Mouse (Mus musculus) liver, embryonic 14.5 days (tissue): ENCODE measurements around the gene Bcl2. TPM values are rescaled to one million over a fixed set of nuclear protein-coding genes. Genes with fewer than 3 reads are reported as not detected.
A peak's percentile ranks its signal among the peaks of the same experiment; 100 is the strongest.

ENCODE experiments used
- ATAC-seq: fragments of 200-750 bp; cut with Nextera tagmentation; 2 replicates; pipeline ENCODE4 v1.8.0; 2017; ENCODE audit warnings: moderate number of reproducible peaks, mild to moderate bottlenecking, moderate library complexity; ENCODE audit not compliant: insufficient read depth
- DNase-seq, 3 experiments: peaks; one replicate each; pipeline ENCODE4 v3.0.0-alpha.2; 2012 to 2013; ENCODE audit warnings: low read depth in 3 of 3, low spot score in 3 of 3
- H3K27ac ChIP-seq: fragments of 300-500 bp; sonication (generic); 2 replicates; pipeline ENCODE4 v1.5.1; 2014; ENCODE audit warnings: moderate library complexity, mild to moderate bottlenecking, control low read depth, inconsistent platforms
- H3K27me3 ChIP-seq: fragments of 300-500 bp; sonication (generic); 2 replicates; pipeline ENCODE4 v1.6.1; 2014; ENCODE audit warnings: mild to moderate bottlenecking, low read length, moderate library complexity; ENCODE audit not compliant: control insufficient read depth, insufficient read depth
- H3K36me3 ChIP-seq: fragments of 300-500 bp; sonication (generic); replicated peaks from 2 replicates; pipeline ENCODE4 v1.6.1; 2014; ENCODE audit warnings: low read depth; ENCODE audit not compliant: control insufficient read depth, insufficient read depth
- H3K4me1 ChIP-seq, 2 experiments: fragments of 200-500 bp in 1 of 2; fragments of 300-500 bp in 1 of 2; sonication (generic) in 1 of 2; replicated peaks; 2 replicates each; pipeline ENCODE4 v1.6.1; 2012 to 2014; ENCODE audit warnings: antibody characterized with exemption in 1 of 2, inconsistent platforms in 1 of 2, low read length in 1 of 2; ENCODE audit not compliant: control insufficient read depth in 2 of 2, insufficient read depth in 2 of 2
- H3K4me2 ChIP-seq: fragments of 300-500 bp; sonication (generic); 2 replicates; pipeline ENCODE4 v1.6.1; 2014; ENCODE audit warnings: low read depth, mild to moderate bottlenecking, control low read depth, moderate library complexity
- H3K4me3 ChIP-seq, 2 experiments: fragments of 200-500 bp in 1 of 2; fragments of 300-500 bp in 1 of 2; sonication (generic) in 1 of 2; 2 replicates each; pipeline ENCODE4 v1.5.1; 2012 to 2014; ENCODE audit warnings: low read depth in 2 of 2, low read length in 2 of 2, mild to moderate bottlenecking in 2 of 2, control low read depth in 1 of 2, inconsistent platforms in 1 of 2, moderate library complexity in 1 of 2; ENCODE audit not compliant: insufficient read depth in 1 of 2
- H3K9ac ChIP-seq: fragments of 300-500 bp; sonication (generic); replicated peaks from 2 replicates; pipeline ENCODE4 v1.6.1; 2014; ENCODE audit warnings: mild to moderate bottlenecking, control low read depth, moderate library complexity
- H3K9me3 ChIP-seq: fragments of 300-500 bp; sonication (generic); 2 replicates; pipeline ENCODE4 v1.6.1; 2016; ENCODE audit warnings: low read length, mixed read lengths; ENCODE audit not compliant: control insufficient read depth
- CTCF ChIP-seq: IDR thresholded peaks from 2 replicates; pipeline ENCODE4 v1.5.1; 2016; ENCODE audit warnings: antibody characterized with exemption, low read depth, control low read depth
- EP300 ChIP-seq: IDR thresholded peaks from 2 replicates; pipeline ENCODE4 v1.6.1; 2016; ENCODE audit warnings: antibody characterized with exemption, low read depth
- WGBS: fragments of 180-500 bp; shearing (Covaris S2); extraction: QIAGEN DNeasy Blood & Tissue Kit; methylation state at CpG from one replicate; pipeline ENCODE4 v1.1.7; 2014; ENCODE audit not compliant: insufficient replicate concordance; 5-methylcytosine and 5-hydroxymethylcytosine counted together
- polyA plus RNA-seq, 2 experiments: library from polyadenylated mRNA; depleted of rRNA in 1 of 2; stranded (reverse) in 1 of 2; unstranded in 1 of 2; fragments of >200 nt; fragmentation: Nextera tagmentation in 1 of 2; extraction: Ambion mirVana in 1 of 2; gene quantifications; 2 replicates each; pipeline versions ENCODE4 v1.2.1 to v1.2.3; 2012 to 2014

Gene Bcl2
- polyA plus RNA-seq, 2 experiments, result 0.38 to 0.43 TPM

GRCm38 (mm10) chr1:106666140-106667088, 47.7 kb downstream of the Bcl2 start:
- H3K4me1 ChIP-seq, result peaks cover 0 to 2% of the 10 kb centered on the region in 2 experiments; a peak in 3 of 4 replicates
- 34% methylated on average over 8 of the region's 8 CpGs for WGBS
- H3K4me2 ChIP-seq, result no peak overlapping the region
- H3K27ac ChIP-seq, result no peak overlapping the region
- no peaks in the 10 kb centered on the region for H3K9me3 ChIP-seq
- H3K27me3 ChIP-seq, result no peaks in the 10 kb centered on the region
- ATAC-seq, result no peak; the same call in 1 of the 2 replicates
- no peak for DNase-seq
- no peak overlapping the region for H3K4me3 ChIP-seq
- H3K36me3 ChIP-seq, result no peaks in the 10 kb centered on the region
- H3K9ac ChIP-seq, result no peak overlapping the region
- TF ChIP-seq EP300, result no peak
- TF ChIP-seq CTCF, result no peak

- DNase-seq (no peak), ATAC-seq (no peak)
- Histone ChIP-seq H3K27ac (no peak overlapping the region), H3K27me3 (no peaks in the 10 kb centered on the region), H3K36me3 (no peaks in the 10 kb centered on the region), H3K4me1 (peaks cover 0 to 2% of the 10 kb centered on the region in 2 experiments; a peak in 3 of 4 replicates), H3K4me3 (no peak overlapping the region), H3K9ac (no peak overlapping the region), H3K9me3 (no peaks in the 10 kb centered on the region), H3K4me2 (no peak overlapping the region)
- TF ChIP-seq EP300, result no peak
- no peak for TF ChIP-seq CTCF
- WGBS, result 62% methylated on average over 1 of the region's 1 CpGs
Observed at GRCm38 (mm10) chr1:106664978-106665377, 49.1 kb downstream of the Bcl2 start.

- no peak overlapping the region for H3K4me3 ChIP-seq
- no peak overlapping the region for H3K27ac ChIP-seq
- H3K9me3 ChIP-seq, result no peaks in the 10 kb centered on the region
- H3K4me1 ChIP-seq, result peaks cover 0 to 4% of the 10 kb centered on the region in 2 experiments; a peak in 3 of 4 replicates
- no peaks in the 10 kb centered on the region for H3K36me3 ChIP-seq
- DNase-seq (no peak), ATAC-seq (no peak)
- 74% methylated on average over 5 of the region's 5 CpGs for WGBS
- no peak overlapping the region for H3K4me2 ChIP-seq
- TF ChIP-seq EP300, result no peak
- no peaks in the 10 kb centered on the region for H3K27me3 ChIP-seq
- H3K9ac ChIP-seq, result no peak overlapping the region
Observed at GRCm38 (mm10) chr1:106662486-106662885, 51.6 kb downstream of the Bcl2 start.

GRCm38 (mm10) chr1:106658293-106658847, 55.7 kb downstream of the Bcl2 start:
- no peaks in the 10 kb centered on the region for H3K9me3 ChIP-seq
- no peak for TF ChIP-seq CTCF
- peak; percentile 54; the same call in 1 of the 2 replicates for TF ChIP-seq EP300
- H3K27ac ChIP-seq, result no peak overlapping the region
- no peaks in the 10 kb centered on the region for H3K27me3 ChIP-seq
- no peak overlapping the region for H3K9ac ChIP-seq
- 13% methylated on average over 5 of the region's 5 CpGs for WGBS
- H3K36me3 ChIP-seq, result no peaks in the 10 kb centered on the region
- no peak overlapping the region for H3K4me3 ChIP-seq
- H3K4me1 ChIP-seq, result peaks cover 0 to 10% of the 10 kb centered on the region in 2 experiments; a peak in 2 of 4 replicates
- no peak overlapping the region for H3K4me2 ChIP-seq
- DNase-seq (no peak), ATAC-seq (peak; percentile 81)

GRCm38 (mm10) chr1:106656207-106656738, 57.8 kb downstream of the Bcl2 start:
- DNase-seq (no peak), ATAC-seq (no peak)
- Histone ChIP-seq H3K27me3 (no peaks in the 10 kb centered on the region), H3K27ac (no peak overlapping the region), H3K4me3 (no peak overlapping the region), H3K4me2 (no peak overlapping the region), H3K9ac (no peak overlapping the region), H3K9me3 (no peaks in the 10 kb centered on the region), H3K36me3 (no peaks in the 10 kb centered on the region), H3K4me1 (peaks cover 0 to 13% of the 10 kb centered on the region in 2 experiments; a peak in 2 of 4 replicates)
- WGBS, result 60% methylated on average over 5 of the region's 5 CpGs
- TF ChIP-seq EP300 (no peak), CTCF (no peak)
